Mouse (Mus musculus): ENCODE measurements around the gene Gm49337. TPM values are rescaled to one million over a fixed set of nuclear protein-coding genes. Genes with fewer than 3 reads are reported as not detected.

The Gm49337 gene
- polyA plus RNA-seq, 1 experiment from 2014 or later = not detected

GRCm38 (mm10) chr4:116164759-116165554 is 8.2 kb upstream of the Gm49337 start:
- in situ Hi-C loops (cut with MboI; ENCODE audit: low pct_unique_long_range_greater_than_20kb) = no loop called here
- no peaks in the 10 kb centered on the region for H3K27me3 ChIP-seq
- ATAC-seq = no peak
- ChIA-PET CTCF (no interaction called here), POLR2A (interaction anchor here (0.6 kb wide), 1 partner anchor 16 kb away, joined by 3 read pairs; no protein-coding TSS in a partner anchor)
- no peak for TF ChIP-seq CTCF (IDR thresholded peaks at IDR 0.05)
- no peak for DNase-seq (ENCODE audit: low read depth, low spot score)

- in situ Hi-C loops (cut with MboI; ENCODE audit: low pct_unique_long_range_greater_than_20kb) = no loop called here
- ChIA-PET POLR2A (no interaction called here), CTCF (no interaction called here)
- no peak for TF ChIP-seq CTCF (IDR thresholded peaks at IDR 0.05)
- DNase-seq (ENCODE audit: low read depth, low spot score) = no peak
- H3K27me3 ChIP-seq = no peaks in the 10 kb centered on the region
- no peak for ATAC-seq
Observed at GRCm38 (mm10) chr4:116165708-116166407, 7.3 kb upstream of the Gm49337 start.

GRCm38 (mm10) chr4:116167404-116167803 is 5.8 kb upstream of the Gm49337 start, which contains the start of gene Tspan1:
Gene Tspan1, minus strand, starts transcription at chr4:116167601.
- ChIA-PET POLR2A (no interaction called here), CTCF (interaction anchor here (0.8 kb wide), 1 partner anchor 29 kb away, joined by 3 read pairs; no protein-coding TSS in a partner anchor)
- DNase-seq (ENCODE audit: low read depth, low spot score) (no peak), ATAC-seq (no peak)
- peak; percentile 19 for TF ChIP-seq CTCF (IDR thresholded peaks at IDR 0.05)
- H3K27me3 ChIP-seq = no peaks in the 10 kb centered on the region
- in situ Hi-C loops (cut with MboI; ENCODE audit: low pct_unique_long_range_greater_than_20kb) = no loop called here

GRCm38 (mm10) chr4:116168617-116169352 is 4.4 kb upstream of the Gm49337 start:
- no peak for DNase-seq (ENCODE audit: low read depth, low spot score)
- ChIA-PET CTCF (no interaction called here), POLR2A (no interaction called here)
- TF ChIP-seq CTCF (IDR thresholded peaks at IDR 0.05) = peak; percentile 65
- H3K27me3 ChIP-seq = no peaks in the 10 kb centered on the region
- in situ Hi-C loops (cut with MboI; ENCODE audit: low pct_unique_long_range_greater_than_20kb) = no loop called here
- no peak for ATAC-seq

DNA sequence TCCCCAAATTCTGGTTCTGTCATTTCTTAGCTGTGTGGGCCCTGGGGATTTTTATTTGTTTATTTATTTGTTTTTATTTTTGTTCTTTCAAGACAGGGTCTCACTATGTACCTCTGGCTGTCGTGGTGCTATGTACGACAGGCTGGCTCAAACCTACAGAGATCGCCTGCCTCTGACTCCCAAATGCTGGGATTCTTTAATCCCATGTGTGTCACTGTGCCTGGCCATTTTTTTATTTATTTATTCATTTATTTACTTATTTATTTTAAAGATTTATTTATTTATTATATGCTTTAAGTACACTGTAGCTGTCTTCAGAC is 3.9 kb upstream of the Gm49337 start:
- TF ChIP-seq CTCF (IDR thresholded peaks at IDR 0.05) = no peak
- ChIA-PET CTCF (no interaction called here), POLR2A (no interaction called here)
- no peak for ATAC-seq
- DNase-seq (ENCODE audit: low read depth, low spot score) = no peak
- in situ Hi-C loops (cut with MboI; ENCODE audit: low pct_unique_long_range_greater_than_20kb) = no loop called here
- H3K27me3 ChIP-seq = no peaks in the 10 kb centered on the region

GRCm38 (mm10) chr4:116173752-116174151 is 568 bp downstream of the Gm49337 start:
- CTCF ChIA-PET = no interaction called here
- in situ Hi-C loops (cut with MboI; ENCODE audit: low pct_unique_long_range_greater_than_20kb) = loop anchor here (5.0 kb wide), 1 partner anchor 109 kb away; no protein-coding TSS in a partner anchor
- H3K27me3 ChIP-seq = no peaks in the 10 kb centered on the region
- ATAC-seq (no peak), DNase-seq (ENCODE audit: low read depth, low spot score) (no peak)
- no peak for TF ChIP-seq CTCF (IDR thresholded peaks at IDR 0.05)
- POLR2A ChIA-PET = no interaction called here

- no peak for DNase-seq (ENCODE audit: low read depth, low spot score)
- POLR2A ChIA-PET = interaction anchor here (0.7 kb wide), 1 partner anchor 28 kb away, joined by 3 read pairs; no protein-coding TSS in a partner anchor
- in situ Hi-C loops (cut with MboI; ENCODE audit: low pct_unique_long_range_greater_than_20kb) = loop anchor here (5.0 kb wide), 1 partner anchor 108 kb away; no protein-coding TSS in a partner anchor
- no peak for TF ChIP-seq CTCF (IDR thresholded peaks at IDR 0.05)
- no peak for ATAC-seq
- CTCF ChIA-PET = no interaction called here
- no peaks in the 10 kb centered on the region for H3K27me3 ChIP-seq
Observed at GRCm38 (mm10) chr4:116174466-116175116, 1.4 kb downstream of the Gm49337 start.

DNA sequence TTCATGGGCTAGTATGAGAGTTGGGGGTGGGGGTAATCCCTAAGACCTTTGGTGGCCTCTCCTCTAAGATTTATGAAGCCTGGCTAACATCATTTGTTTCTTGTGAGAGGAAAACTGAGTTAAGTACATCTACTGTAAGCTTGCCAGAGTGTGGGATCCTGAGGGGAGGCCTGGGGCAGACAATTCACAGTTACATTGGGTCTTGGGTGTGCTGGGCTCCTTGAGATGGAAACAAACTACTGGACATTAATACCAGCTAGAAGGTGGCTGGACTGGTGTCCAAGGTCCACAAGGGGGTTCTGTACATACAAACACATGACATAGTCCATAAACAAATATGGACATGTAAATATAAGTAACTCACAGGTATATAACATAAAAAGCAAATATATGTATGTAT is 2.0 kb downstream of the Gm49337 start:
- ChIA-PET CTCF (interaction anchor here (1.0 kb wide), 1 partner anchor 40 kb away, joined by 3 read pairs; no protein-coding TSS in a partner anchor), POLR2A (interaction anchor here (0.7 kb wide), 1 partner anchor 29 kb away, joined by 3 read pairs; no protein-coding TSS in a partner anchor)
- DNase-seq (ENCODE audit: low read depth, low spot score) (no peak), ATAC-seq (no peak)
- in situ Hi-C loops (cut with MboI; ENCODE audit: low pct_unique_long_range_greater_than_20kb) = no loop called here
- TF ChIP-seq CTCF (IDR thresholded peaks at IDR 0.05) = no peak
- no peaks in the 10 kb centered on the region for H3K27me3 ChIP-seq

DNA sequence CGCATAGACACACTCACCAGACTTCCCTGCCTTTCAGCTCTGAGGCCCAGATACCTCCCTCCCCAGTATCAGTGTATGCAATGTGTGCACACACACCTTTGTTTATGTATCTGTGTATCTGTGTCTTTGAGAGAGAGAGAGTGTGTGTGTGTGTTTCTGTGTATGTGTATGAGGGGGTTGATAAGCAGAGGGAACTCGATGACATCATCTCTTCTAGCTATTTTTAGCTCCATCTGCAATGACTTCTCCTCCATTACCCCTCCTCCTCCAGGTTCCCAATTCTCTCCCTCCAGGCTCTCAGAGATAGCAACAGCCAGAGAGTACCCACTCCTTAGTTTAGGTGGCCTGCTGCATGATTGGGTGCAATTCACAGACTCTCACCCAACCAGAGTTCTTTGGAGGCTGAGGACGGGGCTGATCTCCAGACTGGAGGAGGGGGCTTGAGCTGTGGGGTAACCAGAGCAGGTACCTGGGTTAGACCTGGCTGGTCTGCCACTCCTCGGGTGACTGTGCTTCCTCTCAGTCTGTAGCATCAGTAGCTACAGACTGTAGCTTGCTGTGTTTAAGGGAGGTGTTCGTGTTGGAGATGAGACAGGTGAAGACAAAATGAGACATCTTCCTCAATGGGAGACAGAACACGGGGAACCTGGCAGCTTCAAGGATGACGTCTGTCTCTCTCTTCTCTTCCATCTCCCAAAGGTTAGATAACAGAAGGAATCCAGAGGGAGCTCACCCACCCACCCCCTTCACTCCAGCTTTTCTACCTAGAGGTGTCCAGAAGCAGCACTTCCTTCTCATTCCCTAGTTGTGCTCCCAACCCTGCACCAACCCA is 2.7 kb downstream of the Gm49337 start:
- DNase-seq (ENCODE audit: low read depth, low spot score) (no peak), ATAC-seq (no peak)
- POLR2A ChIA-PET = no interaction called here
- in situ Hi-C loops (cut with MboI; ENCODE audit: low pct_unique_long_range_greater_than_20kb) = no loop called here
- TF ChIP-seq CTCF (IDR thresholded peaks at IDR 0.05) = no peak
- CTCF ChIA-PET = interaction anchor here (1.0 kb wide), 1 partner anchor 41 kb away, joined by 3 read pairs; no protein-coding TSS in a partner anchor
- H3K27me3 ChIP-seq = no peaks in the 10 kb centered on the region

All from Patski (cell line).